Mouse (Mus musculus): ENCODE measurements at regions not wholly inside any gene's neighbourhood (a gene's known extent, or its start where the extent isn't known, plus 50 kb on each side); places are given as distances from the start of the nearest gene placed in this dataset.

GRCm38 (mm10) chr11:65443466-65444024 is 173.8 kb upstream of the Myocd start:
- 69% methylated on average over 11 of the region's 11 CpGs for WGBS
- no peaks in the 10 kb centered on the region for H3K4me1 ChIP-seq (ENCODE audit: control insufficient read depth, insufficient read depth, low read length)
- no peaks in the 10 kb centered on the region for H3K79me2 ChIP-seq (replicated peaks; ENCODE audit: control insufficient read depth, insufficient read depth, low read length)
- intact Hi-C loops (cut with DNase I) = no loop called here
- H3K9ac ChIP-seq (ENCODE audit: low read depth, low read length) = no peak overlapping the region
- no peak overlapping the region for H3K4me3 ChIP-seq
- no peaks in the 10 kb centered on the region for H3K36me3 ChIP-seq (ENCODE audit: control insufficient read depth, insufficient read depth, low read length)
- DNase-seq = no peak
- H3K27ac ChIP-seq = no peak overlapping the region
- no peaks in the 10 kb centered on the region for H3K27me3 ChIP-seq (ENCODE audit: control insufficient read depth, insufficient read depth, low read length)
- TF ChIP-seq CTCF (IDR thresholded peaks at IDR 0.05) = no peak
- TF ChIP-seq POLR2A (IDR thresholded peaks at IDR 0.05; ENCODE audit: insufficient read depth, low read depth, low read length) = no peak

DNA sequence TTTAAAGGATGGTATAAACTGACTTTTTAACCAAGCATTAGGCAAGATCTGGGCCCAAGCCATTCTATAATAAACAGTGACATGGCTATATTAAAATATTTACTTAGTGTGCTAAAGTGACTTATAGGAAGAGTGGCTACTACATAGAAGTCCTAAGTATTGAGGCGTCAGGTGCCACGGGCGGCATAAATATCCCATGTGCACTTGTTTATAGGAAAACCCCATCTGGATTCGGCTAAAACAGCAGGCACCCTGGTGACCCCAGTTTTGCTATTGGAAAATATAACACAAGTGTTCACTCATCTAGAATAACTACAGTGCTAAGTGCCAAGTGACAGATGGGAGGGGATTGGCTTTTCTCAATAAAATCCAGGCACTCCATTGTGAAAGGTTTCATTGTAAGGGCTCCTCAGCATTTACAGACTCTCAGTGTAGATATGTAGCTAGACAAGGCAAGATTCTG is 165.9 kb upstream of the Myocd start:
- H3K4me3 ChIP-seq = no peak overlapping the region
- no peak for DNase-seq
- intact Hi-C loops (cut with DNase I) = no loop called here
- H3K4me1 ChIP-seq (ENCODE audit: control insufficient read depth, insufficient read depth, low read length) = no peaks in the 10 kb centered on the region
- H3K9ac ChIP-seq (ENCODE audit: low read depth, low read length) = no peak overlapping the region
- 89% methylated on average over 4 of the region's 4 CpGs for WGBS
- no peak overlapping the region for H3K27ac ChIP-seq
- no peaks in the 10 kb centered on the region for H3K27me3 ChIP-seq (ENCODE audit: control insufficient read depth, insufficient read depth, low read length)
- no peaks in the 10 kb centered on the region for H3K36me3 ChIP-seq (ENCODE audit: control insufficient read depth, insufficient read depth, low read length)
- TF ChIP-seq CTCF (IDR thresholded peaks at IDR 0.05) = no peak
- TF ChIP-seq POLR2A (IDR thresholded peaks at IDR 0.05; ENCODE audit: insufficient read depth, low read depth, low read length) = no peak
- no peak for TF ChIP-seq EP300 (IDR thresholded peaks at IDR 0.05; ENCODE audit: insufficient read depth, low read depth, low read length)
- H3K79me2 ChIP-seq (replicated peaks; ENCODE audit: control insufficient read depth, insufficient read depth, low read length) = no peaks in the 10 kb centered on the region

- H3K27me3 ChIP-seq (ENCODE audit: control insufficient read depth, insufficient read depth, low read length) = no peaks in the 10 kb centered on the region
- no peaks in the 10 kb centered on the region for H3K79me2 ChIP-seq (replicated peaks; ENCODE audit: control insufficient read depth, insufficient read depth, low read length)
- no peak overlapping the region for H3K4me3 ChIP-seq
- intact Hi-C loops (cut with DNase I) = no loop called here
- no peaks in the 10 kb centered on the region for H3K36me3 ChIP-seq (ENCODE audit: control insufficient read depth, insufficient read depth, low read length)
- DNase-seq = no peak
- no peak overlapping the region for H3K9ac ChIP-seq (ENCODE audit: low read depth, low read length)
- 13% methylated on average over 1 of the region's 1 CpGs for WGBS
- TF ChIP-seq CTCF (IDR thresholded peaks at IDR 0.05) (no peak), EP300 (IDR thresholded peaks at IDR 0.05; ENCODE audit: insufficient read depth, low read depth, low read length) (no peak), POLR2A (IDR thresholded peaks at IDR 0.05; ENCODE audit: insufficient read depth, low read depth, low read length) (no peak)
- no peaks in the 10 kb centered on the region for H3K4me1 ChIP-seq (ENCODE audit: control insufficient read depth, insufficient read depth, low read length)
- H3K27ac ChIP-seq = no peak overlapping the region
These were observed 152.1 kb upstream of the Myocd start for GRCm38 (mm10) chr11:65421889-65422288.

DNA sequence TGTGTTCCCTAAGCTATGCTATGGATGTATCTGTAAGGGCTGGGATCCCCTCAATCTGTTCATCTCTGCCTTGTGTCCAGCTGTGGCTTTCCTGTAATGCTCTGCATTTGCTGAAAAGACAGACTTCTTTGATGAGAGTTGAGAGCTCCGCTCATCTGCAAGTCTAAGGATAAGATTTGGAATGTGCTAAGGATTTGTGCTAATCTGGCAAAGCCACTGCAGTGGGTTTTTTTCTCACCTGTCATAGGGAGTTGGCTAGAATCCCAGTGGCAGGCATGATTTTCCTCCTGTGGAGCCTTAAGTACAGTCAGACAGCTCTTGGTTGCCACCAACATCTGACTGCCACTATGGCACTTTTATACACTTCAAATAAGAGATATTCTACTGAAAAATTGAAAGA is 138.8 kb upstream of the Myocd start:
- H3K79me2 ChIP-seq (replicated peaks; ENCODE audit: control insufficient read depth, insufficient read depth, low read length) = no peaks in the 10 kb centered on the region
- H3K27ac ChIP-seq = no peak overlapping the region
- intact Hi-C loops (cut with DNase I) = no loop called here
- H3K36me3 ChIP-seq (ENCODE audit: control insufficient read depth, insufficient read depth, low read length) = no peaks in the 10 kb centered on the region
- TF ChIP-seq CTCF (IDR thresholded peaks at IDR 0.05) (no peak), EP300 (IDR thresholded peaks at IDR 0.05; ENCODE audit: insufficient read depth, low read depth, low read length) (no peak), POLR2A (IDR thresholded peaks at IDR 0.05; ENCODE audit: insufficient read depth, low read depth, low read length) (no peak)
- no peak overlapping the region for H3K4me3 ChIP-seq
- H3K4me1 ChIP-seq (ENCODE audit: control insufficient read depth, insufficient read depth, low read length) = no peaks in the 10 kb centered on the region
- DNase-seq = no peak
- no peaks in the 10 kb centered on the region for H3K27me3 ChIP-seq (ENCODE audit: control insufficient read depth, insufficient read depth, low read length)
- WGBS = 70% methylated on average over 1 of the region's 1 CpGs
- H3K9ac ChIP-seq (ENCODE audit: low read depth, low read length) = no peak overlapping the region

- intact Hi-C loops (cut with DNase I) = no loop called here
- WGBS = 81% methylated on average over 12 of the region's 12 CpGs
- Histone ChIP-seq H3K4me1 (ENCODE audit: control insufficient read depth, insufficient read depth, low read length) (no peaks in the 10 kb centered on the region), H3K79me2 (replicated peaks; ENCODE audit: control insufficient read depth, insufficient read depth, low read length) (no peaks in the 10 kb centered on the region), H3K27me3 (ENCODE audit: control insufficient read depth, insufficient read depth, low read length) (no peaks in the 10 kb centered on the region), H3K4me3 (no peak overlapping the region), H3K9ac (ENCODE audit: low read depth, low read length) (no peak overlapping the region), H3K36me3 (ENCODE audit: control insufficient read depth, insufficient read depth, low read length) (no peaks in the 10 kb centered on the region), H3K27ac (no peak overlapping the region)
- DNase-seq = no peak
- TF ChIP-seq EP300 (IDR thresholded peaks at IDR 0.05; ENCODE audit: insufficient read depth, low read depth, low read length) (no peak), CTCF (IDR thresholded peaks at IDR 0.05) (no peak), POLR2A (IDR thresholded peaks at IDR 0.05; ENCODE audit: insufficient read depth, low read depth, low read length) (no peak)
These were observed 132.8 kb upstream of the Myocd start for GRCm38 (mm10) chr11:65402460-65403154.

GRCm38 (mm10) chr11:65389238-65389637 is 119.4 kb upstream of the Myocd start:
- WGBS = 74% methylated on average over 3 of the region's 3 CpGs
- TF ChIP-seq POLR2A (IDR thresholded peaks at IDR 0.05; ENCODE audit: insufficient read depth, low read depth, low read length) (no peak), EP300 (IDR thresholded peaks at IDR 0.05; ENCODE audit: insufficient read depth, low read depth, low read length) (no peak), CTCF (IDR thresholded peaks at IDR 0.05) (no peak)
- Histone ChIP-seq H3K36me3 (ENCODE audit: control insufficient read depth, insufficient read depth, low read length) (no peaks in the 10 kb centered on the region), H3K4me1 (ENCODE audit: control insufficient read depth, insufficient read depth, low read length) (no peaks in the 10 kb centered on the region), H3K79me2 (replicated peaks; ENCODE audit: control insufficient read depth, insufficient read depth, low read length) (no peaks in the 10 kb centered on the region), H3K9ac (ENCODE audit: low read depth, low read length) (no peak overlapping the region), H3K4me3 (no peak overlapping the region), H3K27me3 (ENCODE audit: control insufficient read depth, insufficient read depth, low read length) (no peaks in the 10 kb centered on the region), H3K27ac (no peak overlapping the region)
- intact Hi-C loops (cut with DNase I) = loop anchor here (5.0 to 10.0 kb wide), 2 partner anchors 122 to 194 kb away; partner anchors contain the start of gene Myocd
- no peak for DNase-seq
